Mouse (Mus musculus): ENCODE measurements around the gene Tmem50a.
A peak's percentile ranks its signal among the peaks of the same experiment; 100 is the strongest.

Gene Tmem50a

GRCm38 (mm10) chr4:134914864-134915209 is at the start of gene Tmem50a:
Tmem50a (minus strand) TSS chr4:134915024.
- peak; percentile 85 for DNase-seq (ENCODE audit: low spot score)

GRCm38 (mm10) chr4:134963021-134963776 is 48.4 kb upstream of the Tmem50a start:
- DNase-seq (ENCODE audit: low spot score) = no peak

GRCm38 (mm10) chr4:134956328-134956727 is 41.5 kb upstream of the Tmem50a start:
- no peak for DNase-seq (ENCODE audit: low spot score)

- no peak for DNase-seq (ENCODE audit: low spot score)
Measured at GRCm38 (mm10) chr4:134955845-134956244, 41.0 kb upstream of the Tmem50a start.

- DNase-seq (ENCODE audit: low spot score) = no peak
Measured at GRCm38 (mm10) chr4:134955196-134955595, 40.4 kb upstream of the Tmem50a start.

GRCm38 (mm10) chr4:134954461-134954860 is 39.6 kb upstream of the Tmem50a start:
- no peak for DNase-seq (ENCODE audit: low spot score)

- no peak for DNase-seq (ENCODE audit: low spot score)
Measured at GRCm38 (mm10) chr4:134950518-134951091, 35.8 kb upstream of the Tmem50a start.

- DNase-seq (ENCODE audit: low spot score) = no peak
Measured at GRCm38 (mm10) chr4:134946024-134946744, 31.4 kb upstream of the Tmem50a start.

- DNase-seq (ENCODE audit: low spot score) = no peak
Measured at GRCm38 (mm10) chr4:134943758-134944538, 29.1 kb upstream of the Tmem50a start.

- DNase-seq (ENCODE audit: low spot score) = no peak
Measured at GRCm38 (mm10) chr4:134939900-134940299, 25.1 kb upstream of the Tmem50a start.

GRCm38 (mm10) chr4:134937240-134938176 is 22.7 kb upstream of the Tmem50a start:
- DNase-seq (ENCODE audit: low spot score) = no peak

- DNase-seq (ENCODE audit: low spot score) = peak; percentile 89
Measured at GRCm38 (mm10) chr4:134930684-134931481, 16.1 kb upstream of the Tmem50a start, which contains the start of gene Syf2. Syf2 (plus strand) TSS chr4:134930898.

GRCm38 (mm10) chr4:134930190-134930589 is 15.4 kb upstream of the Tmem50a start:
- DNase-seq (ENCODE audit: low spot score) = no peak

- no peak for DNase-seq (ENCODE audit: low spot score)
Measured at GRCm38 (mm10) chr4:134929536-134929935, 14.7 kb upstream of the Tmem50a start.

- no peak for DNase-seq (ENCODE audit: low spot score)
Measured at GRCm38 (mm10) chr4:134928464-134928836, 13.6 kb upstream of the Tmem50a start.

GRCm38 (mm10) chr4:134927815-134928463 is 13.1 kb upstream of the Tmem50a start:
- no peak for DNase-seq (ENCODE audit: low spot score)

GRCm38 (mm10) chr4:134925206-134925605 is 10.4 kb upstream of the Tmem50a start:
- DNase-seq (ENCODE audit: low spot score) = no peak

GRCm38 (mm10) chr4:134924019-134924741 is 9.4 kb upstream of the Tmem50a start:
- no peak for DNase-seq (ENCODE audit: low spot score)

Measured in left cerebral cortex, adult 11 months (tissue).